Mouse (Mus musculus): ENCODE measurements at regions not wholly inside any gene's neighbourhood (a gene's known extent, or its start where the extent isn't known, plus 50 kb on each side); places are given as distances from the start of the nearest gene placed in this dataset.
"Not testable (repeated sequence)": the region's sequence is repeated elsewhere in the genome, so short reads cannot be mapped to it uniquely, and the experiment has no call there.

DNA sequence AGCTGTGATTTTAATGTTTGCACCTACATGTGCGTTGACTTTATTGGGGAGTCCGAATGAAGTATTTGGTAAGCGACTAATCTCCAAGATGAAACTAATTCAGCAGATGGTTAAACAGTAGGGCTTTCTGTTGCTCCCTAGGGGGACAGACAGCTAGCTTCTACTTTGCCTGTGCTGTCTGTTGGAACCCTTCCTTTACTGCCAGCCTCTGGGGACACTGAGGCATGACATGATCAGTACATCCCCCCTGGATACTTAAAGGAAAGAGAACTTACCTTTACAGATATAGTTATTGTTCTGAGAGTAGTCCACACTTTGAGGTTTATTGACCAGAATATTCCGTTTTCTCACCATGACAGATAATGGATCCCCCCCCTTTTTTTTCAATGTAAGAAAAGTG lies 289.8 kb upstream of the Ift57 start:
- DNase-seq (ENCODE audit: low spot score in 2 of 2): no peak

DNA sequence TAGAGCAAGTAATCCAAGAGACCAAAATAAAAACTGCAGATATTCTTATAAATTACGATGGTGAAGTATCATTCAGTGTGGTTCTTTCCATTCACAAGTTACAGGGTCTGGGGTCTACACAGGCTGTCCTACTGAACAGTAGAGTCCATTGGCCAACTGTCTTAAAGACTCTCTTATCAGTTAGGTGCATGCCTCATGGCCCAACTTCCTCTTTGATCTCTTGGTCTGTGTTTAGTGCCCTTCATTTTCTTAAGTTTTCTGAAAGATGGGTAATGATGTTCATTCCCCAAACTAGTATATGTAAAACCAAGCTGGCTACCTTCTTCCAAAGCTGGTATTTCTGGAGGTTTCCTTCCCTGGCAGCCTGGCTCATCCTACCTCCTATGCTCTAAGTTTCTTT lies 268.7 kb upstream of the Ift57 start:
- no peak for DNase-seq (ENCODE audit: low spot score in 2 of 2)

DNA sequence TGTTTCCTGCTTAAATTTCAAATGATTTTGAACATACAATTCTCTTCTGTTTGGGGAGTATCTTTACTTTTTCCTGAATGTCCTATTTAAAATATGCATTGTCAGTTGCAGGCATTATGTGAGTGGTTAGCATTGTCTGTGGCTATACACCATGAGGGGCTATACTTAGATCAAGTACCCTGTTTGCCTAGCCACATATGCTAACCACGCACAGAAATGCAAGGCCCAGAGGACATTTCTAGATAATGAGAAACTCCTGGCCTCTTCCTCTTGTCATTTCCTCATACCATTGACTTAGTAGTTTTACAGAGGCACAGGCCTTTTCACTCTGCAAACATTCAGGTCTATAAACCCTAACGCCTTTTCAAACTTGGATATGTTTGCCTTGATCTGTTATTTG lies 267.1 kb upstream of the Ift57 start:
- no peak for DNase-seq (ENCODE audit: low spot score in 2 of 2)

DNA sequence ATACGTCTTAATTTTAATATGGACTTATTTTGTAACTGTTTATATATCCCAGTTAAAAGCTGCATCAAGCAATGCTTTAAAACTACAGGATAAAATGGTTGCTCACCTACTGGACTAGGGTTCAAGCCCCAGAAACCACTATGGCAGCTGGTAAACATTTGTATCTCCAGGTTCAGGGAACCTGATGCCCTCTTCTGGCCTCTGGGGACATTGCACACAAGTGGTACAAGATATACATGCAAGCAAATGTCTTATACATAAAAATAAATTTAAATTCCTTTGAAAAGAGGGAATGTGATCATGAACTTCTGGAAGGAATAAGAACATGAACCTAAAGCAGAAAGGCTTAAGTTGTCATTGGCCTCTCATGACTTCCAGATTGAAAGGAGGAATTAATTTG lies 257.8 kb upstream of the Ift57 start:
- DNase-seq (ENCODE audit: low spot score in 2 of 2): no peak

DNA sequence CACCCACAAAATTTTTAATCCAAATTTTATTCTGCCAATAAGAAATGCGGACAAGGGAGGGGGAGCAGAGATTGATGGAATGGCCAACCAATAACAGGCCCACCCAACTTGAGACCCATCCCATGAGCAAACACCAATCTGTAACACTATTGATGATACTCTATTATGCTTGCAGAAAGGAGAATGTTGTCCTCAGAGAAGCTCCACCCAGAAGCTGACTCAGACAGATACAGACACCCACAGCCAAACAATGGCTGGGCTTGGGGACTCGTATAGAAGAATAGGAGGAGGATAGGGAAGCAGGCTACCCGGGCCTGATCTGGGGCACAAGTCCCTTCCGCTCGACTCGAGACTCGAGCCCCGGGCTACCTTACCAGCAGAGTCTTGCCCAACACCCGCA lies 251.7 kb upstream of the Ift57 start:
- DNase-seq (ENCODE audit: low spot score in 2 of 2): not testable (repeated sequence)

DNA sequence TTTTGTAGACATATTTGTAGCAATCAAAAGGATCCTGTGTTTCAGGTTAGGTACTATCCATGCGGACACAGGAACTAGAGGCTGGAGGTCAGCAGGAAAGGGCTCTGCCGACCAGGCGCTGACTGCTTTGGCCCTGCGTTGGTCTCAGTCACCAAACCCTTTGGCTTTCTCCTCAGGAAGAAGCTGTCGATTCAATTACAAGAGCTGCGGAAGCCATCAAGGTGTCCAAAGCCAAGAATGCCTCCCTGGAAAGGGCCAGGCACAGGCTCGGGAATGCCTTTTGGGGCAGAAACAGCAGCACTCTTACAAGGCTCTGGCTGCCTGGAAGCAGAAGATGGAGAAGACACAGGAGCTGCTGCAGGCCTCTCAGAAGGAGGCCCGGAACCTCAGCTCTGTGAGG lies 205.2 kb upstream of the Ift57 start:
- DNase-seq (ENCODE audit: low spot score in 2 of 2): no peak

DNA sequence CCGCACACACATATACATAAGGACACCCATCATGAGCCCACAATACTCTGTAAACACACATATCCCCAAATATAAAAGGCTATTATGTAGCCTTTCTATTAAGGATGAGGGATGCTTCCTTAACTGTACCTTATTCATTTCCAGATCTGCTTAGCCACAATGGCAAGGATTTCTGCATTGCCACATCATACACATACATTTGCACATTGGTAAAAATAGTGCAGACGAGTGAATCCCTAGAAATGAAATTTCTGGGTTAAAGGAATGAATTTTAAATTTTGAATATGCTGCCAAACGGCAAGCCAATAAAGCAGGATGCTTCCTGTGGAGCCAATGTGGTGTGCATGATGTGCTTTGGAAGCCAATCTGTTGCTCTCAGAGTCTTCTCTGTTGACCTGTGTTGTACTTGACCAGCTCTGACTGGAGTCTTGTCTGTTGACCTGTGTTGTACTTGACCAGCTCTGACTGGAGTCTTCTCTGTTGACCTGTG lies 201.5 kb upstream of the Ift57 start:
- no peak for DNase-seq (ENCODE audit: low spot score in 2 of 2)

DNA sequence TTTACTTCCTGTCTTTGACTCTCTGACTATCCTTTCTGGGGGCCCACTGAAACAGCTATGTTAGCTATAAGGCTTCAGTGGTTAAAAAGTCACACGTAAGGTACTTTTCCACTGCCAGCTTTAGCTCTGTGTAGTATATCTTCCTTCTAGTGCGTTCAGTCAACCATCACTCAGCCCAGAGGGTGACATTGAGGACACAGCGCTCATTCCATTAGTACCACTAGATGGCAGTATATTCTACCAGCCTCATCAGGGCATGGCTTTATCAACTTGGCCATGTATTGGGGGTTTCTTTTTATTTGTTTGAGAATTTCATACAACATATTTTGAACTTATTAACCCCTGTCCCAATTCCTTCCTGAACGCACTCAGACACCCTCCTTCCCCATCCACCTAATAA lies 198.2 kb upstream of the Ift57 start:
- DNase-seq (ENCODE audit: low spot score in 2 of 2): no peak

DNA sequence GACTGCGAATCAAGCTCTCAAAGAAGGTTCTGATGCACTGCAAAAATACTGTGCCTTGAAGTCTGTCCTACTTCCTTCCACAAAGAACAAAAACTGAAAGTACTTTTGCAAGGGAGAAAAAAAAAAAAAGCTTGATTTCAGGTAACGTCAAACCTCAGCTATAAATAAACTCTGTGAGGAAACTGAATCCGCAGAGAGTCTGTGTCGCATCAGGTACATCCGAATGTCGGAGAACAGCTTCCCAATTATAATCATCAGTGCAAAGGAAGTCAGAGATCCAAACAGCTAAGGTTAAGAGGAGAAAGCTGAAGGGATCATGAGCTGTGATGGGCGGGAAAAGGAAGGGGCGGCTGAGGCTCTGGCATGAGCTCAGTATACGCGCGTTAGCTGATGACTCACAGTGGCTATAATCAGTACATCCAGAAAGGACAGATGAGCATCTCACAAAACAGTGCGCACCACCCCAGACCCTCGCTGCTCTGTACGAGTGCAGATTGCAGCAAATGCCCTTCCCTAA lies 195.1 kb upstream of the Ift57 start:
- peak in 1 of 2 experiments; percentile 20 for DNase-seq (ENCODE audit: low spot score in 2 of 2)

DNA sequence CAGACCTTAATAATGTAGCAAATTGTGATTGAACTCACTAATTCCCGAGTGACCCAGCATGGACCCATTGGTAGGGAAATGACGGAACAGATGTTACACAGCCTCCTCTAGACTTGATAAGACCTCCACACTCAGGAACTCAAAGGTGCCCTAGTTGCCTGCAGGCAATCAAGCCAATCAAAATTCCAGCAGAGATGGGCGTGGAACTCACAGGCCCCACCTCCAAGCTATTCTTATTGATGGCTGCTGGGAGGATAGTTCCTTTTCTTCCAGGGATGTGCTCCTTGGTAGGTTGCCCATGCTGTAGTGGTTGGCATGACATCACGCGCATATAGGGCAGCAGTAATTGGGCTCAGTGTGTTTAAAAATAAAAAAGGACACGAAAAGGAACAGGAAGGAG lies 194.4 kb upstream of the Ift57 start:
- no peak for DNase-seq (ENCODE audit: low spot score in 2 of 2)

DNA sequence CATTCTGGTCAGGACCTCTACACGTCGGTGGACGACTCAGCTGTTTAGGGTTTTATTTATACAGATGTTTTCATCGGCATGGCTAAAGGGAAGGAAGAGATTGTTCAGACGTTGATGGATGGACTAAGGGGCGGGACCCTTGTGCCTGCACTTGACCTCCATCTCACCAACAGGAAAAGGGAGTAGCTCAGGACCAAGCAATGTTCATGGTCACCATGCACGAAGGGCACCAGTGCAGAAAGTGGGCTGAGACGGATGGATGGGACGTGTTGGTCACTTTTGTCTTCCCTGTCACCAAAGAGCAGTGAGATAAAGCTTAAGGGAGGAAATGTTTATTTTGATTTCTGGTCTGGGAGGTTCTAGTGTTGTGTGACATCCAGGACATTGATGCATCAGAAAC lies 193.8 kb upstream of the Ift57 start:
- DNase-seq (ENCODE audit: low spot score in 2 of 2): no peak

DNA sequence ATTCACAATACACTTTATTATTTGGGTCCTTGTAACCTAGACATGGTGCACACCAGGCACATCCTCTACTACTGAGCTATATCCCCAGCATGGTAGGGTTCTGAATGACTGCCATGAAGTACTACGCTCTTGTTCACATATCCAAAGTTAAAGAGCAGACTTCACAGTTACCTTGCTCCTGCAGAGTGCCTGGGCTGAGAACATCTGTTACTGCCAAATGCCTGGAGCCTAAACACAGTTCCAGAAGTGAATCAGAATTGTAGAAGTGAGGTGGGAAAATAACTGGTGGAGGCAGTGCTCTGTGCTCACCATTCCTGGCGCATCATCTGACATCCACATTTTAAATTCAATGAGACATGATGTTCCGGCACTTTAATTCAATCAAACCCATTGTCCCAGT lies 180.2 kb upstream of the Ift57 start:
- no peak for DNase-seq (ENCODE audit: low spot score in 2 of 2)

DNA sequence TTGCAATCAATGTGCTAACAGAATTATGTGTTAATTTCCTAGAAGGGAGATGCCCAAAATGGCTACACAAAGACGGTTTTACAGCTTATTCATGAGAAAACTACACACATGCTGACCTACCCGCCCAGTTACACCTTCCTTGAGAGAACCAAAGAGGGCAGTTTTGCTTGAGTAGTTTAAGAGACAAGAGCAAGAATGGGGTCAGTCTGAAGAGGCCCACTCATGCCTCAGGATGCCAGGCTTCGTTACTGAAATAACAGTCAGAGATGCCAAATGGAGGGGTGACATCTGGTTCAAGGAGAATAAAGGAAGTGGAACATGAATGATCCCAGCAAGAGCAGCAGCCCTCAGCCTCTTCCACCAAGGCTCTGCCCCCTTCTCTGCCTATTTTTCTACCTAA lies 178.6 kb upstream of the Ift57 start:
- DNase-seq (ENCODE audit: low spot score in 2 of 2): no peak

DNA sequence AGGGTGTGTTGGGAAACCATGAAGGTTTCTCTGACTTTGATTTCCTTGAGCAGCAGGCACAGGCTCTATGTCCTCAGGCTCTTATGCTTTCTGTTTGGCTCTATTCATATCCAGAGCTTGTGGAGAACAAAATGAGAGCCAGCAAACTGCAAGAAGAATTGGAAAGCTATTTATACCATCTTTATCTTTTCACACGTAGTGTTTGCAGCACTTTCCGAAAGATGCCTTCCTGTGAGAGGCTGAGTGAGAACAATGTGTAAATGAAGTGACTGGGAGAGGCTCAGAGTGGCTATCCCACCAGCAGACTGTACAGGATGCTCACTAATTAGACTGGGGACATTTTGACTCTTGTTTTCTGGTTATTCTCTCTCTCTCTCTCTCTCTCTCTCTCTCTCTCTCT lies 177.3 kb upstream of the Ift57 start:
- DNase-seq (ENCODE audit: low spot score in 2 of 2): no peak

DNA sequence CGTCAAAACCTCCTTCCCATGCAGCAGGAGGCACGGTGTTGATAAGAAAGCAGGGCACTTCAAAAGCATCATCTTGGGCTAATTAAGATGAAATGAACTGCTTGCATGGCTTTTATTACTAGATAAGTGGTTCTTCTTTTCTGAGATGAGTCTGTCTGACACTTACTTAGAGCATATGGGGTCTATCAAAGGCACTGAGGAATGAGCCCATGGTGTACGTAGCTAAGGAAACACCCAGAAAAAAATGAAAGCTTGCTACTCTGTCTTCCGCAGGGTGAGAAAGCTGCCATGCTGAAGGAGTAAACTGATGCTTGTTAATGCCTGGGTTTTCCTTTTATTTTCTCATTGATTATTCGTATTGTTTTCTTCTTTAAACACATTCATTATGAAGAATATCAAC lies 176.5 kb upstream of the Ift57 start:
- no peak for DNase-seq (ENCODE audit: low spot score in 2 of 2)

DNA sequence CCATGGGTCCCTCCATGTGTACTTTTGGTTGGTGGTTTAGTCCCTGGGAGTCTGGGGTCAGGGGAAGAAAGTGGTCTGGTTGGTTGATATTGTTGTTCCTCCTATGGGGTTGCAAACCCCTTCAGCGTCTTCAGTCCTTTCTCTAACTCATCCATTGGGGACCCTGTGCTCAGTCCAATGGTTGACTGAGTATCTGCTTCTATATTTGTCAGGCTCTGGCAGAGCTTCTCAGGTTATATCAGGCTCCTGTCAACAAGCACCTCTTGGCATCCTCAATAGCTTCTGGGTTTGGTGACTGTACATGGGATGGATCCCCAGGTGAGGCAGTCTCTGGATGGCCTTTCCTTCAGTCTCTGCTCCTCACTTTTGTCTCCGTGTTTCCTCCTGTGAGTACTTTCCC lies 170.4 kb upstream of the Ift57 start:
- DNase-seq (ENCODE audit: low spot score in 2 of 2): not testable (repeated sequence)

DNA sequence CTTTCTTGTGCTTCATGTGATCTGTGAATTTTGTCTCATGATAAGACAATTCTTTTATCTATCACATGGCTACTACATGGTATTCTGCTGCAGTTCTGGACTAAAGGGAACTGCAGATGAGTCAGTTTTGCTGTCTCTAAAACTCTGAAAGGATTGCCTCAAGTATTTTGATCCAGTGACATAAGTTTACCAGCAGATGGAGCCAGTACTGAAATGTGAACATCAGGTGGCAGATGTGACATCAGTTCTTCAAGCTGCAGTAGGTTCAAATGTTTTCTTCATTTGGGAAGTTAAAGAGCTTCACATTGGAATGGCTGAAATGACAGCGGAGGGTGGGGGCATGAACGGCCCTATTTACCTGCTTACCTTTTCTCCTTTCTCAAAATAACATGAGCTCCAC lies 170.0 kb upstream of the Ift57 start:
- no peak for DNase-seq (ENCODE audit: low spot score in 2 of 2)

DNA sequence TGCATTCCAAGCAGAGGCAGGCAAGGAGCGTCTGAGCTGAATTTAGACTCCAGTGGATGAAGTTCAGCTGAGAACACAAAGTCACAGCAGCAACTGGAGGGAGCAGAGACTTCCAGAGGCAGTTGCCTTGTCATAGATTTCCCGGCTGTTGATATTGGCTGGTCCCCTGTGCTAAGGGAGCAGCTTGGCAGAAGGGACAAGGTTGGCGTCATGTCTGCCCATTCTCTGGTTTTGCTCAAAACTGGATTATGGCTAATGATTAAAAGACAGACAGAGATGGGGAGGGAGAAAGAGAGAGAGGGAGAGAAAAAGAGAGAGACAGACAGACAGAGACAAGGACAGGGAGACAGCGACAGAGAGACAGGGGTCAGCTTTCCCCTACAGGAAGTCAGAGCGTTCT lies 169.0 kb upstream of the Ift57 start:
- DNase-seq (ENCODE audit: low spot score in 2 of 2): no peak

DNA sequence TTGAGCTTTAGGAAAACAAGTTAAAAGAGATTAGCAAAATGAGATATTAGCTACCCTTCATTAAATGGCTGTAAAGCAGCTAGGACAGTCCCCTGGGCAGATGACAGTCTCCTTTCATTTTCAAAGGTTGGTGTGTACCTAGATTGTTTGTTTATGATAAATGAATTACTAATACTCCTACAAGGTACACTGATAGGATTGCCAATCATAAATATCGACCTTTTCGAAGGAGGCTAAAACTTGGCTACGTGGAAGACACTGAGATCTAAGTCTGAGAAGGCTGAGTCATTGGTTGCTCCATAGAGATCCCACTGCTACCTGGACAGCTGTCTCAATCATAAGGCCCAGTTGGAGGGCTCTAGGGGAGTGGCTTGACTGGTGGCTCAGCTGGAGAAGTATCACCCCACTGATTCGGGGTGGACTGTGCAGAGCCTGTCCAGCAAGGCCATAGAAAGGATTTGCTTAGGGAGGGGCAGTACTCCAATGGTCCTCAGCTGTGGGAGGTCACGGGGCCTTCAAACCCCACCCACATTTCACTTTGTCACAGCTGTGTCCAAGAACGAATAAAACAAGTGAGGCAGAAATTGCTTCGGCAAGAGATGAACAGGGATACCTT lies 166.9 kb upstream of the Ift57 start:
- no peak for DNase-seq (ENCODE audit: low spot score in 2 of 2)

DNA sequence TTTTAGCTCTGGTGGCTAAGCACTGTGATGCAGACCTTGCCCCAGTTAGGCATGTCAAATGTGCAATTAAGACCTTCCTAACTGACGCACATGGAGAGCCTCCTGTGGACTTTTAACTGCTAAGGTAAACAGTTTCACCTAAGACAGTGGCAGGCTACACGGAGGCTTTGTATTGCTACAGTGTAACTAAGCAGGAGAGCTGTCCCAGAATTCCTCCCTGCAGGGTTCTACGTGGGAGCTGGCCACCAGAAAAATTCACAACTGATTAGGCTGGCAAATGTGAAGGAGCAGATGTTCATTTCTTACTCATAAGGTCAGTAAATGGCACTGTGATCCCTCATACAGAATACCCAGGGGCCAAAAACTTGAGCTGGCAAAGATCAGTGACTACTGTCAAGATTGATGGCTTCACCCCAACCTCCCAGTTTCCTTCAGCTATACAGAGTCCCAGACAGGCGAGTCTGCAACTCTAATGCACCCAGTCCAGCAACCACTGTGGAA lies 165.5 kb upstream of the Ift57 start:
- DNase-seq (ENCODE audit: low spot score in 2 of 2): no peak

DNA sequence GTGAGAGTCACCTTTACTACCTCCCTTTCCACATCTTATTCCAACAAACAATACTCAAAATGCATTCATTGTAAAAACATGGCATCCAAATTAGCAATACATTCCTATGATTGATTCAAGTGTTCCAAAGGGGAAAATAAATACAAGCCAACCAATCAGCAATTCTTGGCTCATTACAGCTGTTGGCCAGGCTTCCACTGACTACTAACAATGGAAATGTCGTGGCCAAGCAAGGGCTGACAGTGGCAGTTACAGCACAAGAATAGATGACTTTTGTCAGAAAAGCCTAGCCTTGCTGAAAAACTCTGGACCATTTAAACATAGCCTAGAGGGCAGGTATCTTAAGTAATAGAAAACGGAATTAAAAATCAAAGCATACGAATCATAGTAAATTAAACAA lies 148.8 kb upstream of the Ift57 start:
- no peak for DNase-seq (ENCODE audit: low spot score in 2 of 2)

DNA sequence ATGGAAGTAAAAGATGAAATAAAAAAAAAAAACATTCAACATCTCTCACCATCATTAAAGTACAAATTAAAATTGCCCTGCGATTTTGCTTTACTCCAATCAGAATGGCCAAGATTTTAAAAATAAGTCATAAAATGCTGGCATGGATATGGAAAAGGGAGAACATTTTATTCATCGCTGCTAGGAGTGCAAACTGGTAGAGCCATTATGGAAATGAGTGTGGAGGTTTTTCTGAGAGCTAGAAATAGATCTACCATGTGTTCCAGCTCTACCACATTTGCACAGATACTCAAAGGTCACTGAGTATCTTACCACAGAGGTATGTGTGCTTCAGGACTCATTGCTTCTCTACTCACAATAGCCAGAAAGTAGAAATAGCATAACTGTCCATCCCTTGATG lies 129.0 kb upstream of the Ift57 start:
- no peak for DNase-seq (ENCODE audit: low spot score in 2 of 2)

DNA sequence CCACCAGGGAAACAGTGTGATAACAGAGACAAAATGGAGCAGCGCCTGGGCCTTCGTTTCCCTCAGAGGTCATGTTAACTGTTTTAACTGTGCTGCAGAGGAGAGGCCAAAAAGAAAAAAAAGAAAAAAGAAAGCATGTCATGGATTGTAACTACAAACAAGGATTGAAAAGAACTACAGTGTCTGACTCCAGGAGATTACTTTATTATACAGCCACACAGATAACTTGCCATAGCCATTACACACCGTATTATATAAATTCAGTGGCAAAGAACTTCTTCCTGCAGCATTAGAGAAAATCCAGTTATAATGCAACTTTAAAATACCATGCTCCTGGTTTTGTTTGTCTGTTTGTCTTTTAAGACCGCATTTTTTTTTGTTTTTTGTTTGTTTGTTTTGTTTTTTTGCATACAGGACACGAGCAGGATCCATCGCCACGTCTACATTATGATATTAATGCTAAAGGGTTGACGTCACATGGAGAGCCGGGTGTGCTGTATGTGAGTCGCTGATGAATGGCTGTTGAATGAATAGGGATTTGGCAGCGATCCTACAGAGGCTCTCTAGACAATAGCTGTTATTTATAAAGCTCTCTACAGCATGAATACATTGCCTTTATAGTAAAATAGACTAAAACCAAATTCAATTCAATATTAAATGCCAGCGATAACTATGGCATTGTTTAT lies 126.4 kb upstream of the Ift57 start:
- no peak for DNase-seq (ENCODE audit: low spot score in 2 of 2)

DNA sequence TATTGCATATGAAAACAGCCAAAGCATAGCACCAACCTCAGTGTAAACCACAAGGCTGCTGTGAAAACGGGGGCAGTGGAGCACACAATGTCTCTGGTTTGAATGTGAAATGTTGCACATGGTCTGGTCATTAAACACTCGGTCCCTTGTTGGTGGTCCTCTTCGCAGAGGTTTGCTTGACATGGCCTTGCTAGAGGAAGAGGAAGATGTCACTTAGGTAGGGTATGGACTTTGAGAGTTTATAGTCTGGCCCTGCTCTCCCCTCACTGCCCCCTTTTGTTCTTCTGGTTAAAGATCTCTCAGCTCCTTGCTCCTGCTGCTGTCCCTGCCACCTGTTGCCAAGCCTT lies 125.9 kb upstream of the Ift57 start:
- DNase-seq (ENCODE audit: low spot score in 2 of 2): no peak

Data from frontal cortex, postnatal 14 days (tissue).